Mouse (Mus musculus): ENCODE data around the gene Myo9b.
"Not testable (repeated sequence)": the region's sequence is repeated elsewhere in the genome, so short reads cannot be mapped to it uniquely, and the experiment has no call there.

Myo9b gene

GRCm38 (mm10) chr8:71297439-71297838, 24.9 kb downstream of the Myo9b start:
- DNase-seq = no peak

GRCm38 (mm10) chr8:71299716-71300115, 27.2 kb downstream of the Myo9b start:
- no peak for DNase-seq

- no peak for DNase-seq
These were observed 30.3 kb downstream of the Myo9b start for GRCm38 (mm10) chr8:71302788-71303187.

GRCm38 (mm10) chr8:71303632-71304031, 31.1 kb downstream of the Myo9b start:
- no peak for DNase-seq

GRCm38 (mm10) chr8:71305988-71306387, 33.5 kb downstream of the Myo9b start:
- no peak for DNase-seq

GRCm38 (mm10) chr8:71307371-71307770, 34.9 kb downstream of the Myo9b start:
- DNase-seq = no peak

- no peak for DNase-seq
These were observed 35.4 kb downstream of the Myo9b start for GRCm38 (mm10) chr8:71307913-71308312.

GRCm38 (mm10) chr8:71310446-71310845, 37.9 kb downstream of the Myo9b start:
- no peak for DNase-seq

GRCm38 (mm10) chr8:71312700-71313099, 40.2 kb downstream of the Myo9b start:
- DNase-seq = peak in 1 of 2 experiments; percentile 21

GRCm38 (mm10) chr8:71313951-71314350, 41.4 kb downstream of the Myo9b start:
- no peak for DNase-seq

GRCm38 (mm10) chr8:71315972-71316371, 43.5 kb downstream of the Myo9b start:
- no peak for DNase-seq

GRCm38 (mm10) chr8:71316486-71317031, 44.0 kb downstream of the Myo9b start:
- no peak for DNase-seq

- not testable (repeated sequence) for DNase-seq
These were observed 46.1 kb downstream of the Myo9b start for GRCm38 (mm10) chr8:71318610-71319009.

- DNase-seq = not testable (repeated sequence)
These were observed 47.2 kb downstream of the Myo9b start for GRCm38 (mm10) chr8:71319760-71320159.

GRCm38 (mm10) chr8:71322939-71323338, 50.4 kb downstream of the Myo9b start:
- DNase-seq = no peak

- DNase-seq = peak in 1 of 2 experiments; percentile 17
These were observed 52.3 kb downstream of the Myo9b start for GRCm38 (mm10) chr8:71324848-71325247.

GRCm38 (mm10) chr8:71337834-71338233, 65.3 kb downstream of the Myo9b start:
- DNase-seq = not testable (repeated sequence)

GRCm38 (mm10) chr8:71340625-71341024, 68.1 kb downstream of the Myo9b start:
- DNase-seq = peak; percentile 28 to 34

- no peak for DNase-seq
These were observed 74.1 kb downstream of the Myo9b start for GRCm38 (mm10) chr8:71346581-71346980.

- DNase-seq = no peak
These were observed 78.6 kb downstream of the Myo9b start for GRCm38 (mm10) chr8:71351117-71351516.

GRCm38 (mm10) chr8:71351520-71351919, 79.0 kb downstream of the Myo9b start:
- DNase-seq = no peak

- DNase-seq = no peak
These were observed 85.5 kb downstream of the Myo9b start for GRCm38 (mm10) chr8:71358026-71358425.

GRCm38 (mm10) chr8:71366771-71367528, 94.4 kb downstream of the Myo9b start, which contains the start of gene Use1:
Gene Use1, plus strand, starts transcription at chr8:71366848.
- DNase-seq = peak; percentile 84 to 90

- peak; percentile 16 to 31 for DNase-seq
These were observed 95.1 kb downstream of the Myo9b start for GRCm38 (mm10) chr8:71367529-71368176.

Measured in cerebellum, postnatal 36 days (tissue).